Comparison of ENCODE assay signal across 34 mouse cellular contexts in the genomic region with DNA sequence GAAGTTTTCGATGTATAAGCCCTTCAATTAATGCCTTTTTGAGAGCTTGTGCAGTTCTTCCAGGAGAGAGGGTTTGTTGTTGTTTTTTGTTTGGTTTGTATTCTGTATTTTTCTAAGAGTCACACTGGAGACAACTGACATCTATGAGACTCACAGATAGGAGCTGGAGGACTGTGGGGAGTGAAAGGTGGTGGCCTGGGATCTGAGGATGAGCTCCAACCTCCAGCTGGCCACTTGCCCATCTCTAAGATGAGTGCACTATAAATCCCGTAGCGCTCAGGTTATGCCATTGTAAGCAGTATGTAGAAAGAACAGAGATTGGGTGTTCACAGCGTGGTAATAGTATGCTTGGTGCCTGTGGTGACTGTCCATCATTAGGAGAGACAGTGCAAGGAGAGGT. TPM values are rescaled to one million over a fixed set of nuclear protein-coding genes. Genes with fewer than 3 reads are reported as not detected.
"Had no signal": no experiment of that assay in that cellular context is flagged by ENCODE, and none has a peak within 500 bp of the region (broad histone marks: within the 10 kb centered on the region; RNA-seq: fewer than 3 reads in every experiment).

No protein-coding gene starts in this region.

- H3K4me2 ChIP-seq: embryonic facial prominence, embryonic 12.5 days; embryonic facial prominence, embryonic 13.5 days; embryonic facial prominence, embryonic 15.5 days; forebrain, embryonic 12.5 days; forebrain, embryonic 13.5 days; forebrain, embryonic 15.5 days had no signal

- H3K27me3 ChIP-seq: embryonic facial prominence, embryonic 12.5 days; embryonic facial prominence, embryonic 13.5 days; forebrain, embryonic 12.5 days; forebrain, embryonic 13.5 days; forebrain, embryonic 15.5 days had no signal

- H3K36me3 ChIP-seq: embryonic facial prominence, embryonic 10.5 days; embryonic facial prominence, embryonic 12.5 days; embryonic facial prominence, embryonic 13.5 days; embryonic facial prominence, embryonic 15.5 days; forebrain, embryonic 10.5 days; forebrain, embryonic 12.5 days; forebrain, embryonic 15.5 days had no signal

- ATAC-seq: forebrain, embryonic 13.5 days; forebrain, embryonic 14.5 days; forebrain, embryonic 15.5 days; forebrain, embryonic 16.5 days; forebrain, postnatal 0 days had no signal

- H3K27ac ChIP-seq: embryonic facial prominence, embryonic 10.5 days; embryonic facial prominence, embryonic 12.5 days; embryonic facial prominence, embryonic 13.5 days; embryonic facial prominence, embryonic 15.5 days; forebrain, embryonic 10.5 days; forebrain, embryonic 12.5 days; forebrain, embryonic 13.5 days; forebrain, embryonic 15.5 days; gastrocnemius, adult 2 months; heart, adult 2 months had no signal

- H3K9me3 ChIP-seq: embryonic facial prominence, embryonic 10.5 days; embryonic facial prominence, embryonic 12.5 days; embryonic facial prominence, embryonic 13.5 days; embryonic facial prominence, embryonic 15.5 days; forebrain, embryonic 10.5 days; forebrain, embryonic 12.5 days; forebrain, embryonic 13.5 days; forebrain, embryonic 15.5 days had no signal

- H3K9ac ChIP-seq: embryonic facial prominence, embryonic 12.5 days; embryonic facial prominence, embryonic 13.5 days; embryonic facial prominence, embryonic 15.5 days; forebrain, embryonic 12.5 days; forebrain, embryonic 13.5 days; forebrain, embryonic 15.5 days; forebrain, postnatal 0 days had no signal

- H3K4me3 ChIP-seq: embryonic facial prominence, embryonic 10.5 days; embryonic facial prominence, embryonic 12.5 days; embryonic facial prominence, embryonic 13.5 days; embryonic facial prominence, embryonic 15.5 days; erythroblast, embryonic 14.5 days; forebrain, embryonic 10.5 days; forebrain, embryonic 12.5 days; forebrain, embryonic 13.5 days; forebrain, embryonic 15.5 days; gastrocnemius, adult 2 months; heart, adult 2 months had no signal

- H3K4me1 ChIP-seq: embryonic facial prominence, embryonic 15.5 days; forebrain, embryonic 12.5 days; forebrain, embryonic 15.5 days had no signal

- DNase-seq: cerebellum, adult 2 months; cerebellum, adult 8-10 months; cerebellum, adult 9-10 months; cerebellum, adult 9-11 months; cerebellum, postnatal 10 days; cerebellum, postnatal 14 days; cerebellum, postnatal 25 days; cerebellum, postnatal 36 days; embryo, embryonic 11 days; forebrain, postnatal 0 days; gastrocnemius, adult 2 months; gastrocnemius, postnatal 10 days; gastrocnemius, postnatal 14 days; gastrocnemius, postnatal 25 days; gastrocnemius, postnatal 36 days; heart, adult 2 months had no signal

RNA-seq across cellular contexts. Expression of gene Lrrc52, which starts 31.6 kb away (rescaled TPM):
- total RNA-seq: common myeloid progenitor, adult 5-6 weeks; forebrain, postnatal 0 days; granulocyte monocyte progenitor cell, adult 5-6 weeks had no signal
- polyA plus RNA-seq: cortical plate, adult 2 months; embryonic facial prominence, embryonic 10.5 days; embryonic facial prominence, embryonic 11.5 days; embryonic facial prominence, embryonic 12.5 days; embryonic facial prominence, embryonic 13.5 days; embryonic facial prominence, embryonic 14.5 days; embryonic facial prominence, embryonic 15.5 days; erythroblast, embryonic 14.5 days; forebrain, embryonic 10.5 days; forebrain, embryonic 11.5 days; forebrain, embryonic 12.5 days; forebrain, embryonic 13.5 days; forebrain, embryonic 14.5 days; forebrain, embryonic 15.5 days; forebrain, embryonic 16.5 days; forebrain, postnatal 0 days; frontal cortex, adult 2 months had no signal
